Mouse (Mus musculus) forebrain, embryonic 13.5 days (tissue): ENCODE data around the gene Trio. TPM values are rescaled to one million over a fixed set of nuclear protein-coding genes. Genes with fewer than 3 reads are reported as not detected.
A peak's percentile ranks its signal among the peaks of the same experiment; 100 is the strongest.

Source experiments
- ATAC-seq: fragments of 200-750 bp; cut with Nextera tagmentation; 2 replicates; pipeline ENCODE4 v1.8.0; 2017
- H3K27ac ChIP-seq: fragments of 300-500 bp; sonication (generic); 2 replicates; pipeline ENCODE4 v1.5.1; 2015; ENCODE audit warnings: inconsistent platforms, mild to moderate bottlenecking, moderate library complexity
- H3K27me3 ChIP-seq: fragments of 300-500 bp; sonication (generic); 2 replicates; pipeline ENCODE4 v1.6.1; 2015; ENCODE audit warnings: mild to moderate bottlenecking, inconsistent platforms
- H3K36me3 ChIP-seq: fragments of 300-500 bp; sonication (generic); 2 replicates; pipeline ENCODE4 v1.6.1; 2015; ENCODE audit warnings: mild to moderate bottlenecking, inconsistent platforms; ENCODE audit not compliant: poor library complexity, severe bottlenecking
- H3K4me1 ChIP-seq: fragments of 300-500 bp; sonication (generic); 2 replicates; pipeline ENCODE4 v1.6.1; 2015; ENCODE audit warnings: inconsistent platforms
- H3K4me2 ChIP-seq: fragments of 300-500 bp; sonication (generic); 2 replicates; pipeline ENCODE4 v1.6.1; 2015; ENCODE audit warnings: inconsistent platforms, mild to moderate bottlenecking, moderate library complexity
- H3K4me3 ChIP-seq: fragments of 300-500 bp; sonication (generic); 2 replicates; pipeline ENCODE4 v1.5.1; 2015; ENCODE audit warnings: mild to moderate bottlenecking, inconsistent platforms
- H3K9ac ChIP-seq: fragments of 300-500 bp; sonication (generic); 2 replicates; pipeline ENCODE4 v1.6.1; 2015; ENCODE audit warnings: mild to moderate bottlenecking, inconsistent platforms
- H3K9me3 ChIP-seq: fragments of 300-500 bp; sonication (generic); replicated peaks from 2 replicates; pipeline ENCODE4 v1.6.1; 2016; ENCODE audit warnings: inconsistent platforms
- WGBS: fragments of 180-500 bp; shearing (Covaris S2); methylation state at CpG from one replicate; pipeline ENCODE4 v1.1.7; 2015; 5-methylcytosine and 5-hydroxymethylcytosine counted together
- polyA plus RNA-seq: library from polyadenylated mRNA; unstranded; fragments of >200 nt; fragmentation: Nextera tagmentation; extraction: Ambion mirVana; gene quantifications from 2 replicates; pipeline ENCODE4 v1.2.1, GENCODE M21; 2015

Trio gene
- polyA plus RNA-seq, 1 experiment from 2014 or later = 36.0 TPM

DNA sequence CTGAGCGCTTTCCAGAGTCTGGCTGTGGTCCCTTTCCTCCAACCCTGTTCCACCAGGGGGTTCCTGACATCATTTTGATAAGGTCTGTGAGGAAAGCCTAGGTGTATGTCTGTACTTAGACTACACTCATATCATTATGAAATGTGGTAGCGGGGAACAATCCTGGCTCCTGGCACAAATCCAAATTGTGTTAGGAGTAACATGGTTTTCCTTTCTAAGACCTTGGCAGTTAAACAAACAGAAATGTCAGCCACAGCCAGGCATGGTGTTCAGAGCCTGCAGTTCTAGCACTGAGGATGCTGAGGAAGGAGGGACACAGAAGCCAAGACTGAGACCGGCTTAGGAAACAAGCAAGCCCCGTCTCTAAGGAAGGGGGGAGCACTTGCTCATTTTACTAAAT is 119.2 kb downstream of the Trio start:
- 57% methylated on average over 4 of the region's 4 CpGs for WGBS
- peaks cover 25% of the 10 kb centered on the region for H3K36me3 ChIP-seq
- no peak overlapping the region for H3K4me3 ChIP-seq
- H3K9me3 ChIP-seq = no peaks in the 10 kb centered on the region
- ATAC-seq = no peak
- no peak overlapping the region for H3K9ac ChIP-seq
- no peak overlapping the region for H3K4me2 ChIP-seq
- H3K27ac ChIP-seq = peak overlapping the region; percentile 40
- H3K27me3 ChIP-seq = no peaks in the 10 kb centered on the region
- peaks cover 57% of the 10 kb centered on the region for H3K4me1 ChIP-seq

GRCm38 (mm10) chr15:27905341-27905740 is 120.3 kb downstream of the Trio start:
- no peak overlapping the region for H3K4me3 ChIP-seq
- H3K9me3 ChIP-seq = no peaks in the 10 kb centered on the region
- H3K27ac ChIP-seq = no peak overlapping the region
- peak; percentile 34; the same call in 1 of the 2 replicates for ATAC-seq
- peaks cover 28% of the 10 kb centered on the region for H3K36me3 ChIP-seq
- H3K27me3 ChIP-seq = no peaks in the 10 kb centered on the region
- 66% methylated on average over 6 of the region's 6 CpGs for whole genome bisulfite sequencing
- H3K4me1 ChIP-seq = peaks cover 57% of the 10 kb centered on the region
- no peak overlapping the region for H3K4me2 ChIP-seq
- no peak overlapping the region for H3K9ac ChIP-seq

DNA sequence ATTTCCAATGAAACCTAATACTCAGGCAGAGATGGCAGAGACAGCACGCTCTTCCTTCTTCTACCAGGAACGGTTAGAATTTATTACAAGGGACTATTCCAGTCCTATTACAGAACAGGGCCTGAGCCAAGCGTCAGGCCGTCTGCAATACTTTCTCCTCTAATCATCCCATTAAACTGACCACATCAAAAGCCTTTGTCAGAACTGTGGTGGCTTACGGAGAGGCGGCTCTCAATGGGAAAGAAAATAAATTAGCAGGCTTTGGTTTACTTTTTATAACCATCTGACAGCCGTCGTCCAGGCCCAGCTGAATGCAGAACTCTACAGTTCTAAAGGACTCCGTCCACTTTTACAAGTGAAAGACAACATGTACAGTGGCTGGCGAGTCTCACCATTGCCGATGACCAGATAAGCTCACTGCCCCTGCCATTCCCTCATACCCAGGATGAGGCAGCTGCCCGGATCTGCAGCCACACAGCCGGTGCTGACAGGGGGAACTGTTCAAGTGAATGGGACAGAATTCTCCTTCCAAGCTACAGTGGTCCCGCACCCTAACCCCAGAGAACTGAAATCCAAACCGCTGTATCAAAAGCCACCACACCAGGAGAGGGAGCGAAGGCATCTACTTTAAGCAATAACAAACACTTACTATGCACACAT is 121.2 kb downstream of the Trio start:
- 41% methylated on average over 16 of the region's 16 CpGs for WGBS
- peak overlapping the region; percentile 40; the same call in 1 of the 2 replicates for H3K27ac ChIP-seq

GRCm38 (mm10) chr15:27901200-27901599 is 124.4 kb downstream of the Trio start:
- Histone ChIP-seq H3K9ac (no peak overlapping the region), H3K4me1 (peaks cover 40% of the 10 kb centered on the region), H3K4me3 (no peak overlapping the region), H3K9me3 (no peaks in the 10 kb centered on the region), H3K36me3 (peaks cover 63% of the 10 kb centered on the region), H3K27ac (no peak overlapping the region), H3K27me3 (no peaks in the 10 kb centered on the region), H3K4me2 (no peak overlapping the region)
- 88% methylated on average over 15 of the region's 15 CpGs for WGBS
- ATAC-seq = no peak

More for the DNA sequence above, 121.2 kb downstream of the Trio start:
- Histone ChIP-seq H3K9ac (no peak overlapping the region), H3K4me1 (peaks cover 57% of the 10 kb centered on the region), H3K36me3 (peaks cover 32% of the 10 kb centered on the region), H3K4me3 (no peak overlapping the region), H3K4me2 (no peak overlapping the region), H3K27me3 (no peaks in the 10 kb centered on the region), H3K9me3 (no peaks in the 10 kb centered on the region)
- ATAC-seq = no peak

GRCm38 (mm10) chr15:27898795-27899406 is 126.7 kb downstream of the Trio start:
- WGBS = 93% methylated on average over 6 of the region's 6 CpGs

DNA sequence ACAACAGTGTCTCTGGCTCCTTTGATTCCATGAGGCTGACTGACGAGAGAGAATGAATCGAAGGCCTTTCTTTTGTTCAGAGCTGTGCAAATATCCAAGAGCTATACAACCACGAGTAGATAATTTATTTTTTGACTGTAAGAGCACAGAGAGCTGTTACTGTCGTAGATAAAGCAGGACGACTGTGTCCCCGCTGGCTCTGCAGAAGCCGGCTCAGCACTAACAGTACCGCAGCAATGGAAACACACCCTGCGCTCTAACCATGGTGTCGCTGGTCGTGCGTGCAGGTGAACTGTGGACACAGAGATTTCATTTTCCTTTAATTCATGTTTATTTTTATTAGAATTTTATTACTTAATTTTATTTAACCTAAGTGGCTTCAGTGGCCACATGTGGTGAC is 131.5 kb downstream of the Trio start:
- no peak overlapping the region for H3K4me3 ChIP-seq
- no peak overlapping the region for H3K9ac ChIP-seq
- H3K9me3 ChIP-seq = no peaks in the 10 kb centered on the region
- H3K36me3 ChIP-seq = peaks cover 62% of the 10 kb centered on the region
- peaks cover 15% of the 10 kb centered on the region for H3K4me1 ChIP-seq
- no peak for ATAC-seq
- WGBS = 69% methylated on average over 12 of the region's 12 CpGs
- no peak overlapping the region for H3K4me2 ChIP-seq
- peak overlapping the region; percentile 28 for H3K27ac ChIP-seq
- H3K27me3 ChIP-seq = no peaks in the 10 kb centered on the region

More at GRCm38 (mm10) chr15:27898795-27899406, 126.7 kb downstream of the Trio start:
- H3K27ac ChIP-seq = no peak overlapping the region
- H3K4me3 ChIP-seq = no peak overlapping the region
- no peaks in the 10 kb centered on the region for H3K9me3 ChIP-seq
- no peak for ATAC-seq
- no peak overlapping the region for H3K9ac ChIP-seq
- no peak overlapping the region for H3K4me2 ChIP-seq
- H3K36me3 ChIP-seq = peaks cover 63% of the 10 kb centered on the region
- H3K4me1 ChIP-seq = peaks cover 23% of the 10 kb centered on the region
- H3K27me3 ChIP-seq = no peaks in the 10 kb centered on the region

GRCm38 (mm10) chr15:27892029-27892428 is 133.6 kb downstream of the Trio start:
- no peak overlapping the region for H3K9ac ChIP-seq
- no peaks in the 10 kb centered on the region for H3K9me3 ChIP-seq
- 40% methylated on average over 5 of the region's 5 CpGs for WGBS
- peak overlapping the region; percentile 48; the same call in 1 of the 2 replicates for H3K27ac ChIP-seq
- H3K4me2 ChIP-seq = no peak overlapping the region
- no peaks in the 10 kb centered on the region for H3K27me3 ChIP-seq
- peaks cover 15% of the 10 kb centered on the region for H3K4me1 ChIP-seq
- H3K4me3 ChIP-seq = no peak overlapping the region
- H3K36me3 ChIP-seq = peaks cover 62% of the 10 kb centered on the region
- no peak for ATAC-seq

DNA sequence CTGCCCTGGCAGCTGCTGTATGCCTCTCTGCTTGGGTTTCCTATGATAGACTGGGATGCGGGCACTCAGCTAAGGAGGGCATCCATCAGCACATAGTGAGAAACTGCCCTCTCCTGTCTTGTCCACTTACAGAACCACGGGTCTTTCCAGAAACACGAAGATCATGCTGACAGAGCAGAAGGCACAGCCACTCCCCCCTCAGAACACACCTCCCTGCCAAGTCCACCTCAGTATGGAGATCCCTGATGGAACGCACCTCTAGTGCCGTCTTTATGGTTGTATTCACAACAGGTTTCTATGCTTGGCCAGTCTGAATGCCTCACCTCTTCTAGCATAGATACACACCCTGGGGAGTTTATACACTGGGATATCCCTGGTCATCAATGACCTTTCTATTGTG is 135.0 kb downstream of the Trio start:
- no peak overlapping the region for H3K4me2 ChIP-seq
- no peak for ATAC-seq
- H3K4me3 ChIP-seq = no peak overlapping the region
- 94% methylated on average over 5 of the region's 5 CpGs for WGBS
- peaks cover 69% of the 10 kb centered on the region for H3K36me3 ChIP-seq
- H3K9me3 ChIP-seq = no peaks in the 10 kb centered on the region
- H3K4me1 ChIP-seq = peaks cover 15% of the 10 kb centered on the region
- no peak overlapping the region for H3K27ac ChIP-seq
- H3K27me3 ChIP-seq = no peaks in the 10 kb centered on the region
- H3K9ac ChIP-seq = no peak overlapping the region

DNA sequence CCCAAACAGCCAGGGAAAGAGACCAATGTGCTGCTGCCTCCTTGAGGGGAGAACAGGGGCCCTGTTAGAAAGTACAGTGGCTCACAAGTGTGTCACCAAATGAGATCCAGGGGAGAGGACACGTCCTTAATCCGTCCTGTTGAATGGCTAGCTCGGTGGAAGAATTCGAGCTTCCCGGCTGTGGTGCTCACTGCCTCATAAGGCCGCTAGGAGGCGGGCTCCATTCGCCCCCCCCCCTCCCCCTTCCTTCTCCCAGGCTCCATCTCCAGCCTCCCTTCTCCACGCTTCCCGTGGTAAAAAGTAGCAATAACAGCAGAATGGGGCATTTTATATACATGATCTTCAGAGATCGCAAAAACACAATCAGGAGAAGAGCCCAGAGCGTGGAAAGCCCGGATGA is 137.5 kb downstream of the Trio start:
- peaks cover 70% of the 10 kb centered on the region for H3K36me3 ChIP-seq
- ATAC-seq = no peak
- no peak overlapping the region for H3K4me3 ChIP-seq
- no peak overlapping the region for H3K4me2 ChIP-seq
- H3K4me1 ChIP-seq = peaks cover 12% of the 10 kb centered on the region
- 53% methylated on average over 13 of the region's 13 CpGs for WGBS
- no peak overlapping the region for H3K27ac ChIP-seq
- H3K27me3 ChIP-seq = no peaks in the 10 kb centered on the region
- no peak overlapping the region for H3K9ac ChIP-seq
- H3K9me3 ChIP-seq = no peaks in the 10 kb centered on the region

GRCm38 (mm10) chr15:27886992-27887391 is 138.7 kb downstream of the Trio start:
- no peak for ATAC-seq
- H3K27ac ChIP-seq = no peak overlapping the region
- WGBS = 89% methylated on average over 6 of the region's 6 CpGs

GRCm38 (mm10) chr15:27884347-27885250 is 141.0 kb downstream of the Trio start:
- Histone ChIP-seq H3K4me1 (no peaks in the 10 kb centered on the region), H3K36me3 (peaks cover 66% of the 10 kb centered on the region), H3K9me3 (no peaks in the 10 kb centered on the region), H3K4me3 (no peak overlapping the region), H3K4me2 (no peak overlapping the region), H3K27ac (0 out of 2 replicates have a peak overlapping the region, but pooled peaks have one; percentile 6), H3K27me3 (no peaks in the 10 kb centered on the region), H3K9ac (no peak overlapping the region)
- peak; percentile 85 for ATAC-seq
- WGBS = 73% methylated on average over 17 of the region's 17 CpGs

More at GRCm38 (mm10) chr15:27886992-27887391, 138.7 kb downstream of the Trio start:
- Histone ChIP-seq H3K36me3 (peaks cover 74% of the 10 kb centered on the region), H3K9me3 (no peaks in the 10 kb centered on the region), H3K9ac (no peak overlapping the region), H3K4me3 (no peak overlapping the region), H3K4me1 (0 out of 2 replicates have a peak, but pooled peaks cover 4% of the 10 kb centered on the region), H3K4me2 (no peak overlapping the region), H3K27me3 (no peaks in the 10 kb centered on the region)

- no peak overlapping the region for H3K27ac ChIP-seq
- no peak overlapping the region for H3K9ac ChIP-seq
- H3K4me1 ChIP-seq = no peaks in the 10 kb centered on the region
- 77% methylated on average over 3 of the region's 3 CpGs for WGBS
- ATAC-seq = no peak
- no peaks in the 10 kb centered on the region for H3K27me3 ChIP-seq
- H3K4me3 ChIP-seq = no peak overlapping the region
- no peaks in the 10 kb centered on the region for H3K9me3 ChIP-seq
- H3K4me2 ChIP-seq = no peak overlapping the region
- H3K36me3 ChIP-seq = peaks cover 64% of the 10 kb centered on the region
Observed at GRCm38 (mm10) chr15:27883881-27884280, 141.8 kb downstream of the Trio start.
